12 mouse cellular contexts compared by ENCODE assay signal in the genomic region with DNA sequence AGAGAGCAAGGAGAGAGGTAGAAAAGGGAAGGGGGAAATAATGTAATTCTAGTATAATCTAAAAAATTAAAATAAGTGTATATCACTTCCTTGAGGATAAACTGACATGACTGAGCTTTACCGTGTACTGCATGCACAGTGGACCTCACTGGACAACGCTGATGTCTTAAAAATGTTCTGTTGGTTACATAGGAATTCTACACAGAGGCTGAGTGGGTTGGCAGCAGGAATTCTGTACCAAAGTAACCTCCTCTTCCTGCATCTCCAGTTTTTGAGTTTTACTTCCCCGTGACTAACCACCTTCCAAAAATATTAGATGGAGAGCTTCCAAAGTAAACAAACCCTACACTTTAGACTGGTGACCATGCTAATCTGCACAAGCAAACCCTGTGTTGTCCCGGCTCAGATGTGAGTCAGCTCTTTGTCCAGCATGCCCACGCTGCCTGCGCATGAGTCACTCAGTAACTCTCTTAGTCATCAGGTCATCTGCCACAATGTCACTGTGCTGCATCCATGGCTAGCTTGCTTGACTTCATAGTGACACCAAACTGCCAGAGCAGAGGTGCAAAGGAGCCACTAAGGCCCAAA.
DNase-seq lines count a peak whose midpoint lies in the region; ATAC-seq lines count a peak whose summit lies in the region.
"Had no signal": no experiment of that assay in that cellular context is flagged by ENCODE, and none has a peak within 500 bp of the region (broad histone marks: within the 10 kb centered on the region; RNA-seq: fewer than 3 reads in every experiment).

No protein-coding gene starts in this region.

- no peaks in the 10 kb centered on the region for H3K9me3 ChIP-seq in kidney, embryonic 15.5 days (replicated peaks)
- H3K9me3 ChIP-seq in kidney, embryonic 14.5 days (ENCODE audit: control insufficient read depth, low read length) = no peaks in the 10 kb centered on the region
- no peaks in the 10 kb centered on the region for H3K9me3 ChIP-seq in midbrain, embryonic 13.5 days
- H3K9me3 ChIP-seq in forebrain, embryonic 13.5 days (replicated peaks) = no peaks in the 10 kb centered on the region
- H3K9me3 ChIP-seq: forebrain, embryonic 15.5 days; hindbrain, embryonic 15.5 days; limb, embryonic 15.5 days had no signal

- ATAC-seq in kidney, embryonic 15.5 days (replicated peaks; ENCODE audit: low FRiP score) = peak; percentile 36; the same call in 1 of the 2 replicates
- ATAC-seq in kidney, embryonic 14.5 days (ENCODE audit: low FRiP score, low TSS enrichment) = no peak
- no peak for ATAC-seq in midbrain, embryonic 13.5 days
- no peak for ATAC-seq in CD4-positive, CD25-positive, alpha-beta regulatory T cell, adult 4 months
- no peak for ATAC-seq in forebrain, embryonic 13.5 days
- ATAC-seq: forebrain, embryonic 15.5 days had no signal

- H3K4me3 ChIP-seq in kidney, embryonic 15.5 days (replicated peaks) = no peak overlapping the region
- no peak overlapping the region for H3K4me3 ChIP-seq in kidney, embryonic 14.5 days (ENCODE audit: low read length)
- H3K4me3 ChIP-seq in midbrain, embryonic 13.5 days (replicated peaks) = no peak overlapping the region
- H3K4me3 ChIP-seq in forebrain, embryonic 13.5 days = no peak overlapping the region
- H3K4me3 ChIP-seq: forebrain, embryonic 15.5 days; hindbrain, embryonic 15.5 days; limb, embryonic 15.5 days had no signal

- H3K27ac ChIP-seq in kidney, embryonic 15.5 days = no peak overlapping the region
- H3K27ac ChIP-seq in kidney, embryonic 14.5 days (ENCODE audit: low read depth, low read length) = no peak overlapping the region
- no peak overlapping the region for H3K27ac ChIP-seq in midbrain, embryonic 13.5 days
- no peak overlapping the region for H3K27ac ChIP-seq in forebrain, embryonic 13.5 days
- H3K27ac ChIP-seq: forebrain, embryonic 15.5 days; hindbrain, embryonic 15.5 days; limb, embryonic 15.5 days had no signal

- H3K36me3 ChIP-seq in kidney, embryonic 15.5 days = no peaks in the 10 kb centered on the region
- no peaks in the 10 kb centered on the region for H3K36me3 ChIP-seq in kidney, embryonic 14.5 days (ENCODE audit: control insufficient read depth, insufficient read depth, low read length)
- H3K36me3 ChIP-seq in midbrain, embryonic 13.5 days = no peaks in the 10 kb centered on the region
- no peaks in the 10 kb centered on the region for H3K36me3 ChIP-seq in forebrain, embryonic 13.5 days (ENCODE audit: poor library complexity, severe bottlenecking)
- H3K36me3 ChIP-seq: forebrain, embryonic 15.5 days; hindbrain, embryonic 15.5 days; limb, embryonic 15.5 days had no signal

- intact Hi-C loops in left cerebral cortex, postnatal 36 days (cut with DNase I) = loop anchor here (10.0 kb wide), 2 partner anchors 89 to 369 kb away; no protein-coding TSS in a partner anchor

- no peaks in the 10 kb centered on the region for H3K4me1 ChIP-seq in kidney, embryonic 15.5 days
- H3K4me1 ChIP-seq in kidney, embryonic 14.5 days (ENCODE audit: control insufficient read depth, insufficient read depth, low read length) = no peaks in the 10 kb centered on the region
- no peaks in the 10 kb centered on the region for H3K4me1 ChIP-seq in midbrain, embryonic 13.5 days (replicated peaks)
- H3K4me1 ChIP-seq in forebrain, embryonic 13.5 days = no peaks in the 10 kb centered on the region
- H3K4me1 ChIP-seq: forebrain, embryonic 15.5 days; hindbrain, embryonic 15.5 days had no signal

- H3K27me3 ChIP-seq in kidney, embryonic 15.5 days = no peaks in the 10 kb centered on the region
- H3K27me3 ChIP-seq in kidney, embryonic 14.5 days (ENCODE audit: control insufficient read depth, insufficient read depth, low read length) = no peaks in the 10 kb centered on the region
- H3K27me3 ChIP-seq in midbrain, embryonic 13.5 days = no peaks in the 10 kb centered on the region
- no peaks in the 10 kb centered on the region for H3K27me3 ChIP-seq in forebrain, embryonic 13.5 days
- H3K27me3 ChIP-seq: forebrain, embryonic 15.5 days; hindbrain, embryonic 15.5 days; limb, embryonic 15.5 days had no signal

- no peak overlapping the region for H3K9ac ChIP-seq in kidney, embryonic 15.5 days
- no peak overlapping the region for H3K9ac ChIP-seq in kidney, embryonic 14.5 days (ENCODE audit: low read depth, low read length)
- H3K9ac ChIP-seq in midbrain, embryonic 13.5 days (replicated peaks) = no peak overlapping the region
- H3K9ac ChIP-seq in forebrain, embryonic 13.5 days = no peak overlapping the region
- H3K9ac ChIP-seq: forebrain, embryonic 15.5 days; hindbrain, embryonic 15.5 days; limb, embryonic 15.5 days had no signal

- H3K4me2 ChIP-seq in kidney, embryonic 15.5 days = no peak overlapping the region
- no peak overlapping the region for H3K4me2 ChIP-seq in kidney, embryonic 14.5 days (replicated peaks; ENCODE audit: low read depth, low read length)
- no peak overlapping the region for H3K4me2 ChIP-seq in midbrain, embryonic 13.5 days (replicated peaks)
- H3K4me2 ChIP-seq in forebrain, embryonic 13.5 days = no peak overlapping the region
- H3K4me2 ChIP-seq: forebrain, embryonic 15.5 days; hindbrain, embryonic 15.5 days; limb, embryonic 15.5 days had no signal

- DNase-seq in 3134 (ENCODE audit: extremely low read depth, insufficient read length, low spot score) = peak; percentile 79
- peak; percentile 87 for DNase-seq in adrenal gland, adult 2 months
- peak; percentile 35 to 43 for DNase-seq in left cerebral cortex, postnatal 36 days (ENCODE audit: low spot score in 2 of 2)
- DNase-seq: thymus, postnatal 36 days had no signal

- WGBS in kidney, embryonic 15.5 days = 63% methylated on average over 6 of the region's 6 CpGs
- WGBS in kidney, embryonic 14.5 days = 70% methylated on average over 6 of the region's 6 CpGs
- 85% methylated on average over 6 of the region's 6 CpGs for WGBS in midbrain, embryonic 13.5 days
- WGBS in forebrain, embryonic 13.5 days = 90% methylated on average over 6 of the region's 6 CpGs
